Mouse (Mus musculus): ENCODE data around the gene Foxa2. TPM values are rescaled to one million over a fixed set of nuclear protein-coding genes. Genes with fewer than 3 reads are reported as not detected.

The Foxa2 gene
- total RNA-seq (2017) = not detected in 2 replicates

DNA sequence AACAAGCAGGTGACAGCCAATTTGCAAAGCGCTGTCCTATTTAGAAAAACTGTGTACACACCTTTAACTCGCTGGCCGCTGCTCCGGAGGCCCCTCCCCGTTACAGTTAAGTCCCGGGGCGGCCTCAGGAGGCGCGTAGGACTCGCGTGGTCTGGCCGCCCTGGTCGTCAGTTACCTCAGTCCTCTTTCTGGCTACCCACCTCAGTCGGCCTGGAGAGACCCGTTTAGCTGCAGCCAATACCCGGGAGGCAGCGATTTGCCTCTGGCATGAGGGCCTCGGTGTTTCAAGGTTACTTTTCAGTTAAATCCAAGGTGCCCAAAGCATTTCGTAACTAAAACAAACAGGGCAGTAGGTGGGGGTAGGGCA is at the start of gene Foxa2:
Gene Foxa2, minus strand, starts transcription at position 171 of the 367 bp plus-strand sequence.
- no peak for ATAC-seq (ENCODE audit: extremely low read depth, insufficient number of reproducible peaks, low FRiP score, poor library complexity, severe bottlenecking)

- no peak for ATAC-seq (ENCODE audit: extremely low read depth, insufficient number of reproducible peaks, low FRiP score, poor library complexity, severe bottlenecking)
Observed at GRCm38 (mm10) chr2:148092089-148092488, 45.3 kb upstream of the Foxa2 start.

- ATAC-seq (ENCODE audit: extremely low read depth, insufficient number of reproducible peaks, low FRiP score, poor library complexity, severe bottlenecking) = no peak
Observed at GRCm38 (mm10) chr2:148091657-148092056, 44.9 kb upstream of the Foxa2 start.

DNA sequence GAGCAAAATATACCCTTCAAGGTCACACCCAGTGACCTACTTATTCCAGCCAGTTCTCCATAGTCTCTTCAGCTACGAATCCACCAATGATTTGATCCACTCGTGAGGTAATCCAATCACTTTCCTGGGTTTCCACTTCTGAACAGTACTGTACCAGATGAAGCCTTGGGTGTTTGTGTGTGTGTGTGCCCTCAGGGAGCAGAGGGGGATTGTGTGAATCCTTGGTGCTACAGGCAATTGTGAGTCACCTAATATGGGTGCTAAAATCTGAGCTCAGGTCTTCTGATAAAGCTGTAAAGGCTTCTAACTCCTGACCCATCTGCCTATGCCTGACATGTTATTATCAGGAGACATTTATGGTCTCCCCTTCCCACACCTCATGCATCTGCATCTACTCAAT is 43.3 kb upstream of the Foxa2 start:
- ATAC-seq (ENCODE audit: extremely low read depth, insufficient number of reproducible peaks, low FRiP score, poor library complexity, severe bottlenecking) = no peak

DNA sequence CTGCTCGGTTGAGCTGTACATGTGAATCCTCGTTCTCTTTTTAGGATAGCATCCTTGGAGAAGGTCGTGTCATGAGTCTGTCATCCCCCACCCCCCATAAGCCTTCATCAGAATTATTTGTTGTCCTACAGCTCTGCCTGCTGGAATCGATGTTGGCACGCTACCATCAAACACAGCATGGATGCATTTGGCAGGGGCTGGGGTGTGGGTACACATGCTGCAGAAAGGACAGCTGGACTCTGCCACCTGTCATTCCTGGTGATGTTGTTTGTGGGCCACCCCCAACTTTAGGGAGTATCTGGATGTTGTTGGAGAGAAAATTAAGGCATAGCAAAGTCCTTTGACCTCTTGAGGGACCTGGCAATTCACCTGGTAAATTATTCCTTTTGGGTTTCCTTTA is 38.8 kb upstream of the Foxa2 start:
- ATAC-seq (ENCODE audit: extremely low read depth, insufficient number of reproducible peaks, low FRiP score, poor library complexity, severe bottlenecking) = no peak

DNA sequence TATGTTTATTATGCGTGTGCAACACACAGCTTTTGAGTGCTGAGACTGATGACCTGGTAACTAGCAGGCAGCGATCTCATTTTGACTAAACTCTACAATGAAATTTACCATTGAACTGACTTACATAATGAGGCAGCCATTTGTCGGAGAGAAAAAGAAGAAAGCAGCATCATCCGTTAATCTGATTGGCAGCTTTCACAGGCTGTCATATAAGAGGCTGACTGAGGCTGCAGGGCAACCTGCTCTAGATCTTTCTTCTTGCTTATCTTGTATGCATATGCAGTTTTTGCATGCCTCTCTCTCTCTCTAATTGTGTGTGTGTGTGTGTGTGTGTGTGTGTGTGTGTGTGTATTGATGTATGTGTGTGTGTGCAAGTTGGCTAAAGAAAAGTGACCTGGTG is 38.4 kb upstream of the Foxa2 start:
- ATAC-seq (ENCODE audit: extremely low read depth, insufficient number of reproducible peaks, low FRiP score, poor library complexity, severe bottlenecking) = no peak

GRCm38 (mm10) chr2:148082283-148082682 is 35.5 kb upstream of the Foxa2 start:
- no peak for ATAC-seq (ENCODE audit: extremely low read depth, insufficient number of reproducible peaks, low FRiP score, poor library complexity, severe bottlenecking)

- ATAC-seq (ENCODE audit: extremely low read depth, insufficient number of reproducible peaks, low FRiP score, poor library complexity, severe bottlenecking) = no peak
Observed at GRCm38 (mm10) chr2:148060705-148061104, 13.9 kb upstream of the Foxa2 start.

- no peak for ATAC-seq (ENCODE audit: extremely low read depth, insufficient number of reproducible peaks, low FRiP score, poor library complexity, severe bottlenecking)
Observed at GRCm38 (mm10) chr2:148053411-148053810, 6.6 kb upstream of the Foxa2 start.

DNA sequence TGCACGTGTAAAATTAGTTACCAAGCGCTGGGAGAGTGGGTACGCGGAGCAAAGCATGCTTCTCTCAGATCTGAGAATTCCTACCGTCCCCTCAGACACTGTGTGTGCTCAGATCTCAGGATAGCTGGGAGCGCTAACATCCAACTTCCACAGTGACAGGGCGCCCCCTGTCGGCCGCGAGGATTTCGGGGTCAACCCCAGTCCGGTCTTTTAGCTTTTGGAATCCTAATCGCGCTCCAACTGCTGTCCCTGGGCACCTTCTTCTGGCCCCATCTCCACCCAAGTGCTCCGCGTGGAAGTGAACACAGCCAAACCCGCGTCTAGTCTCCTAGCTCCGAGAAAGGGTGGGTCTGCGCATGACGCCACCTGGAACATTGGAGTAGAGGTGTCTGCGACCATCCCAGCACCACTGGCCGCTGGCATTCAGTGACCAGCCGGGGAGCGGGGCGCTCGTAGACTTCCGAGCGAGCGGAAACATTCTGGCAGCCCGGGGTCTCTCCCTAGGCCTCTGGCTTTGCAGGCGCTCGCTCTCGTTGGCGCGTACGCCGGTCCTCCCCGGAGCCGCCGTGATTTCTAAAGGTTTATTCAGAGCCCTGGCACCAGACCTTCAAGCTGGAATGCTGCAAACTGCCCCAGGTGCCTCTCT is 1.8 kb upstream of the Foxa2 start:
- ATAC-seq (ENCODE audit: extremely low read depth, insufficient number of reproducible peaks, low FRiP score, poor library complexity, severe bottlenecking) = no peak

GRCm38 (mm10) chr2:148047611-148048010 is 842 bp upstream of the Foxa2 start:
- ATAC-seq (ENCODE audit: extremely low read depth, insufficient number of reproducible peaks, low FRiP score, poor library complexity, severe bottlenecking) = no peak

DNA sequence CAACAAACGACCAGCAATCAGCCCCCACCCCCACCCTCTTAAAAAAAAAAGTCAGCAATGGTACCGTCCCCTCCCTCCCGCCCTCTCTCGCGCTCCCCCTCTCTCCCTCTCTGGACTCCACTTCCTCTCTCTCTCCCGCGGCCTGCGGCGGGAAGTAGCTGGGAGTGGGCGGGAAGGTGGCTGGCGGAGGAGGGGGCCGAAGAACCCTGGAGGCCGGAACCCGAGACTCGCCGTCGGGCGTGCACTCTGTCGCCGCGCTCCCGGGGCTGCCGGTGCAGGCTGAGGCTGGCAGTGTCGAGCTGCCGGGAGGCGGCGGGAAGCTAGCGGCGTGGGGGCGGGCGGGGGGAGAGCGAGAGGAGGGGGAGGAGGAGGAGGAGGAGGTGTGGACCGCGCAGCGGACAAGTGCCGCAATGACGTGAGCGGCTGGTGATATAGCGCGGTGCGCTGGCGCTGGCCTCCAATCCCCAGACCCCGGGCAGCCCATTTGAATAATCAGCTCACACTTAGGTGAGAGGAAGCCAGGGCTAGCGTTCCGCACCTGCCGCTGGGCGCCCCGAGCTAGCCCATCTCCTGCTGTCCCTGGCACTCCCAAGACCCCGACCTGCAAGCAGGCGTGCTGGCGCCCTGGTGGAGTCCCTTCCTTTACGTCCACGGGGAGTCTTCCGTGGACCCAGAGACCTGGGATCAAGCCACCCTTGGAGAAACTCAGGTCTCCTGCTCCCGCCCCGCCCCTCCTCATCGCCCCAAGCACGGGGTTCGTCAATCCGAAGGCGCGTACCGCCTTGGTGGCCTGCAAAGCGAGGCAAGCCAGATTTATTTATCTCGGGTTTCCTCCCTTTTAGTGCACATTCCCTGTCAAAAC is 601 bp downstream of the Foxa2 start:
- ATAC-seq (ENCODE audit: extremely low read depth, insufficient number of reproducible peaks, low FRiP score, poor library complexity, severe bottlenecking) = no peak

DNA sequence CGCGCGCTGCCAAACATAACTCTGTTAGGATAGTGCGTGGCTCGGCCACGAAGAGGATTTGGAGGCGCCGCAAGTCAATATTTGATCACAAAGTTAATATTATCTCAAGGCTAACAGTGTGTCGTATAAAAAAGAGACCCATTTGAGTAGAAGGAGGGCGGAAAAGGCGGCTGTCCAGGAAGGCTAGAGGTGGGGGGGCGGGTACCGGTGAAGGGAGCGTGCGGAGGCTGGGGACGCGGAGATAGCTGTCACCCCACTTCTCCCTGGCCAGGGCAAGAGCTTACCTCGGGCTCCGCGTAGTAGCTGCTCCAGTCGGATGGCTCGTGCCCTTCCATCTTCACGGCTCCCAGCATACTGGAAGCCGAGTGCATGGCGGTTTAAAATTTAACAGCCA is 1.2 kb downstream of the Foxa2 start:
- ATAC-seq (ENCODE audit: extremely low read depth, insufficient number of reproducible peaks, low FRiP score, poor library complexity, severe bottlenecking) = no peak

GRCm38 (mm10) chr2:148044877-148045539 is 1.8 kb downstream of the Foxa2 start:
- ATAC-seq (ENCODE audit: extremely low read depth, insufficient number of reproducible peaks, low FRiP score, poor library complexity, severe bottlenecking) = no peak

- no peak for ATAC-seq (ENCODE audit: extremely low read depth, insufficient number of reproducible peaks, low FRiP score, poor library complexity, severe bottlenecking)
Observed at GRCm38 (mm10) chr2:148043976-148044876, 2.5 kb downstream of the Foxa2 start.

DNA sequence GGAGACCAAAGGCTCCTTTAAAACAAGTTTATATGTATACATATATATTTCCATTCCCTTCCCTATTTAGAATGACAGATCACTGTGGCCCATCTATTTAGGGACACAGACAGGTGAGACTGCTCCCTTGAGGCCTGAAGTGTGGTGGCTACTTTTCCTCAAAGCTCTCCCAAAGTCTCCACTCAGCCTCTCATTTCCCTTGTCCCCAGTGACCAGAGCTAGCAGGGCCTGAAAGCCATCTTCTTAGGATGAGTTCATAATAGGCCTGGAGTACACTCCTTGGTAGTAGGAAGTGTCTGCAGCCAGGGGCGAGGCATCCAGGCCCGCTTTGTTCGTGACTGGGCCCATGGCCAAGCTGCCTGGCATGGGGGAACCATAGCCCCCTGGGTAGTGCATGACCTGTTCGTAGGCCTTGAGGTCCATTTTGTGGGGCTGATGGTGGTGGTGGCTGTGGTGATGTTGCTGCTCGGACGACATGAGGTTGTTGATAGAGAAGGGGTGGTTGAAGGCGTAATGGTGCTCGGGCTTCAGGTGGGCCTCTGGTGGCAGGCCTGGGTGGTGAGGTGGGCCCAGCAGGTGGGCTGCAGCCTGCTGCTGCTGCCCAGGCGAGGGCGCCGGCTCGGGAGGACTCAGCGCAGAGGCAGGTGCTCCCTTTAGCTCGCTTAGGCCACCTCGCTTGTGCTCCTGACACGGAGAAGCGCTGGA is 3.3 kb downstream of the Foxa2 start:
- ATAC-seq (ENCODE audit: extremely low read depth, insufficient number of reproducible peaks, low FRiP score, poor library complexity, severe bottlenecking) = no peak

- no peak for ATAC-seq (ENCODE audit: extremely low read depth, insufficient number of reproducible peaks, low FRiP score, poor library complexity, severe bottlenecking)
Observed at GRCm38 (mm10) chr2:148042126-148042640, 4.6 kb downstream of the Foxa2 start.

GRCm38 (mm10) chr2:148041381-148041780 is 5.4 kb downstream of the Foxa2 start:
- no peak for ATAC-seq (ENCODE audit: extremely low read depth, insufficient number of reproducible peaks, low FRiP score, poor library complexity, severe bottlenecking)
